Mouse (Mus musculus): ENCODE measurements around the gene Trh.

- TF ChIP-seq GATA1 (IDR thresholded peaks at IDR 0.05; ENCODE audit: borderline replicate concordance, low read length) (no peak), FLI1 (IDR thresholded peaks at IDR 0.05; ENCODE audit: low read length) (no peak)
Observed at GRCm38 (mm10) chr6:92253253-92253870, 8.9 kb upstream of the Trh start.

Measured in megakaryocyte, embryonic 14.5 days (primary cell).